Mouse (Mus musculus) CH12.LX (cell line): ENCODE measurements around the gene Sphk1.

Source experiments
- CTCF ChIP-seq, 2 experiments: IDR thresholded peaks in 1 of 2; conservative IDR thresholded peaks in 1 of 2; 2 replicates each; pipeline ENCODE4 v1.5.1; 2011 to 2012; ENCODE audit warnings: low read depth in 2 of 2, low read length in 2 of 2, improper control_type of control experiment in 1 of 2, inconsistent platforms in 1 of 2, mild to moderate bottlenecking in 1 of 2, moderate library complexity in 1 of 2
- IRF4 ChIP-seq: IDR thresholded peaks from 2 replicates; pipeline ENCODE4 v1.6.1; 2014; ENCODE audit warnings: low read depth, mild to moderate bottlenecking, inconsistent platforms, low read length, improper control_type of control experiment
- KAT2A ChIP-seq: IDR thresholded peaks from 2 replicates; pipeline ENCODE4 v1.6.1; 2012; ENCODE audit warnings: low read length, improper control_type of control experiment, inconsistent platforms; ENCODE audit not compliant: insufficient replicate concordance
- SIN3A ChIP-seq: IDR thresholded peaks from 2 replicates; pipeline ENCODE4 v1.6.1; 2012; ENCODE audit warnings: low read length, improper control_type of control experiment, inconsistent platforms
- SMC3 ChIP-seq: IDR thresholded peaks from 2 replicates; pipeline ENCODE4 v1.6.1; 2011; ENCODE audit warnings: low read depth, low read length, improper control_type of control experiment
- USF1 ChIP-seq: IDR thresholded peaks from 2 replicates; pipeline ENCODE4 v1.6.1; 2014; ENCODE audit warnings: low read depth, mild to moderate bottlenecking, inconsistent platforms, low read length, improper control_type of control experiment
- ZKSCAN1 ChIP-seq: IDR thresholded peaks from 2 replicates; pipeline ENCODE4 v1.6.1; 2012; ENCODE audit warnings: low read depth, inconsistent platforms, low read length, improper control_type of control experiment, borderline replicate concordance
- ZMIZ1 ChIP-seq: IDR thresholded peaks from 2 replicates; pipeline ENCODE4 v1.6.1; 2012; ENCODE audit warnings: low read depth, mild to moderate bottlenecking, inconsistent platforms, low read length, improper control_type of control experiment

DNA sequence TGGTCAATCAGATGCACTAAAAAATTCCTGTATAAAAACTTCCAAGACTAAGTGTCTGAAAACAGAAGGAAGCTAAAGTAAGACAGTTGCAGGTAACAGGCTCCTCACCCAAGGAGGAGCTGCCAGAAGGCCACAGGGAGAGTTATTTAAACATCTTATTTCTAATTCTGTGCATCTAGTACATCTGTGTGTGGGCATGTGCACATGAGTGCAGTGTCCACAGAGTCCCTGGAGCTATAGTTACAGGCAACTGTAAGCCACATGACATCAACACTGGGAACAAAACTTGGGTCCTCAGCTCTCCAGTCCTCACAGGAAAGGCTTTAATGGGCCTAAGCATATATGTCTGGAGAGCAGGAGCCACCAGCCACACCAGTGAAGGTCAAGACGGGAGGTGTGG is 21.5 kb downstream of the Sphk1 start:
- TF ChIP-seq SMC3 (no peak), KAT2A (no peak), SIN3A (no peak), CTCF (conservative IDR thresholded peaks at IDR 0.05 in 1 of 2, IDR thresholded peaks at IDR 0.05 in 1 of 2; ENCODE audit: low read depth in 2 of 2, low read length in 2 of 2) (no peak), ZKSCAN1 (no peak), IRF4 (no peak), ZMIZ1 (no peak), USF1 (no peak)
